Mouse (Mus musculus): ENCODE data around the gene Emsy. TPM values are rescaled to one million over a fixed set of nuclear protein-coding genes. Genes with fewer than 3 reads are reported as not detected.

Emsy gene
- polyA plus RNA-seq, 1 experiment from 2014 or later, result 3.7 TPM

GRCm38 (mm10) chr7:98577461-98577860, 79.1 kb downstream of the Emsy start:
- Histone ChIP-seq H3K4me1 (ENCODE audit: insufficient read depth) (0 out of 2 replicates have a peak, but pooled peaks cover 2% of the 10 kb centered on the region), H3K36me3 (replicated peaks; ENCODE audit: insufficient read depth, low read length) (no peaks in the 10 kb centered on the region), H3K4me3 (ENCODE audit: low read depth, low read length) (no peak overlapping the region), H3K27me3 (ENCODE audit: insufficient read depth, low read length) (no peaks in the 10 kb centered on the region), H3K9ac (replicated peaks) (no peak overlapping the region), H3K4me2 (ENCODE audit: low read depth, low read length) (no peak overlapping the region), H3K27ac (ENCODE audit: low read depth) (no peak overlapping the region), H3K9me3 (ENCODE audit: low read length) (no peaks in the 10 kb centered on the region)
- TF ChIP-seq CTCF (IDR thresholded peaks at IDR 0.05; ENCODE audit: low read depth) (no peak), EP300 (IDR thresholded peaks at IDR 0.05; ENCODE audit: low read depth) (no peak)
- DNase-seq, result no peak
- no peak for ATAC-seq
- 78% methylated on average over 1 of the region's 1 CpGs for WGBS (ENCODE audit: insufficient replicate concordance)

GRCm38 (mm10) chr7:98575651-98576239, 80.8 kb downstream of the Emsy start:
- H3K27me3 ChIP-seq (ENCODE audit: insufficient read depth, low read length), result no peaks in the 10 kb centered on the region
- no peak overlapping the region for H3K27ac ChIP-seq (ENCODE audit: low read depth)
- H3K9me3 ChIP-seq (ENCODE audit: low read length), result no peaks in the 10 kb centered on the region
- no peak overlapping the region for H3K4me3 ChIP-seq (ENCODE audit: low read depth, low read length)
- ATAC-seq, result no peak
- no peak overlapping the region for H3K9ac ChIP-seq (replicated peaks)
- DNase-seq, result no peak
- no peak overlapping the region for H3K4me2 ChIP-seq (ENCODE audit: low read depth, low read length)
- TF ChIP-seq EP300 (IDR thresholded peaks at IDR 0.05; ENCODE audit: low read depth) (no peak), CTCF (IDR thresholded peaks at IDR 0.05; ENCODE audit: low read depth) (no peak)
- peaks cover 4% of the 10 kb centered on the region; the same call in 1 of the 2 replicates for H3K4me1 ChIP-seq (ENCODE audit: insufficient read depth)
- 80% methylated on average over 3 of the region's 3 CpGs for WGBS (ENCODE audit: insufficient replicate concordance)
- no peaks in the 10 kb centered on the region for H3K36me3 ChIP-seq (replicated peaks; ENCODE audit: insufficient read depth, low read length)

GRCm38 (mm10) chr7:98574771-98575191, 81.8 kb downstream of the Emsy start:
- TF ChIP-seq CTCF (IDR thresholded peaks at IDR 0.05; ENCODE audit: low read depth) (no peak), EP300 (IDR thresholded peaks at IDR 0.05; ENCODE audit: low read depth) (no peak)
- H3K9ac ChIP-seq (replicated peaks), result no peak overlapping the region
- H3K4me2 ChIP-seq (ENCODE audit: low read depth, low read length), result no peak overlapping the region
- 59% methylated on average over 2 of the region's 2 CpGs for WGBS (ENCODE audit: insufficient replicate concordance)
- no peaks in the 10 kb centered on the region for H3K36me3 ChIP-seq (replicated peaks; ENCODE audit: insufficient read depth, low read length)
- no peak overlapping the region for H3K4me3 ChIP-seq (ENCODE audit: low read depth, low read length)
- no peaks in the 10 kb centered on the region for H3K27me3 ChIP-seq (ENCODE audit: insufficient read depth, low read length)
- no peaks in the 10 kb centered on the region for H3K9me3 ChIP-seq (ENCODE audit: low read length)
- peaks cover 4% of the 10 kb centered on the region; the same call in 1 of the 2 replicates for H3K4me1 ChIP-seq (ENCODE audit: insufficient read depth)
- ATAC-seq, result no peak
- H3K27ac ChIP-seq (ENCODE audit: low read depth), result peak overlapping the region; percentile 52
- DNase-seq, result no peak

- no peak overlapping the region for H3K9ac ChIP-seq (replicated peaks)
- peak overlapping the region; percentile 52 for H3K27ac ChIP-seq (ENCODE audit: low read depth)
- no peaks in the 10 kb centered on the region for H3K27me3 ChIP-seq (ENCODE audit: insufficient read depth, low read length)
- DNase-seq, result no peak
- TF ChIP-seq EP300 (IDR thresholded peaks at IDR 0.05; ENCODE audit: low read depth), result no peak
- TF ChIP-seq CTCF (IDR thresholded peaks at IDR 0.05; ENCODE audit: low read depth), result no peak
- no peaks in the 10 kb centered on the region for H3K9me3 ChIP-seq (ENCODE audit: low read length)
- H3K36me3 ChIP-seq (replicated peaks; ENCODE audit: insufficient read depth, low read length), result no peaks in the 10 kb centered on the region
- ATAC-seq, result no peak
- H3K4me3 ChIP-seq (ENCODE audit: low read depth, low read length), result no peak overlapping the region
- H3K4me2 ChIP-seq (ENCODE audit: low read depth, low read length), result no peak overlapping the region
- H3K4me1 ChIP-seq (ENCODE audit: insufficient read depth), result peaks cover 4% of the 10 kb centered on the region; the same call in 1 of the 2 replicates
- WGBS (ENCODE audit: insufficient replicate concordance), result 73% methylated on average over 7 of the region's 7 CpGs
Observed at GRCm38 (mm10) chr7:98574271-98574670, 82.3 kb downstream of the Emsy start.

- no peaks in the 10 kb centered on the region for H3K9me3 ChIP-seq (ENCODE audit: low read length)
- no peak overlapping the region for H3K4me3 ChIP-seq (ENCODE audit: low read depth, low read length)
- WGBS (ENCODE audit: insufficient replicate concordance), result 38% methylated on average over 10 of the region's 10 CpGs
- no peaks in the 10 kb centered on the region for H3K36me3 ChIP-seq (replicated peaks; ENCODE audit: insufficient read depth, low read length)
- H3K9ac ChIP-seq (replicated peaks), result no peak overlapping the region
- peaks cover 4% of the 10 kb centered on the region; the same call in 1 of the 2 replicates for H3K4me1 ChIP-seq (ENCODE audit: insufficient read depth)
- H3K27me3 ChIP-seq (ENCODE audit: insufficient read depth, low read length), result no peaks in the 10 kb centered on the region
- ATAC-seq, result peak; percentile 56
- DNase-seq, result peak; percentile 31
- H3K27ac ChIP-seq (ENCODE audit: low read depth), result peak overlapping the region; percentile 73
- H3K4me2 ChIP-seq (ENCODE audit: low read depth, low read length), result no peak overlapping the region
- TF ChIP-seq CTCF (IDR thresholded peaks at IDR 0.05; ENCODE audit: low read depth) (no peak), EP300 (IDR thresholded peaks at IDR 0.05; ENCODE audit: low read depth) (0 out of 2 replicates have a peak, but pooled peaks have one; percentile 30)
Observed at GRCm38 (mm10) chr7:98573231-98573781, 83.3 kb downstream of the Emsy start.

GRCm38 (mm10) chr7:98572223-98572868, 84.2 kb downstream of the Emsy start:
- no peak overlapping the region for H3K9ac ChIP-seq (replicated peaks)
- TF ChIP-seq CTCF (IDR thresholded peaks at IDR 0.05; ENCODE audit: low read depth), result no peak
- TF ChIP-seq EP300 (IDR thresholded peaks at IDR 0.05; ENCODE audit: low read depth), result peak; percentile 65; the same call in 1 of the 2 replicates
- peaks cover 4% of the 10 kb centered on the region; the same call in 1 of the 2 replicates for H3K4me1 ChIP-seq (ENCODE audit: insufficient read depth)
- WGBS (ENCODE audit: insufficient replicate concordance), result 42% methylated on average over 10 of the region's 10 CpGs
- peak; percentile 27 for DNase-seq
- H3K27me3 ChIP-seq (ENCODE audit: insufficient read depth, low read length), result no peaks in the 10 kb centered on the region
- peak; percentile 71 for ATAC-seq
- H3K27ac ChIP-seq (ENCODE audit: low read depth), result peak overlapping the region; percentile 73
- no peak overlapping the region for H3K4me3 ChIP-seq (ENCODE audit: low read depth, low read length)
- no peaks in the 10 kb centered on the region for H3K9me3 ChIP-seq (ENCODE audit: low read length)
- no peaks in the 10 kb centered on the region for H3K36me3 ChIP-seq (replicated peaks; ENCODE audit: insufficient read depth, low read length)
- H3K4me2 ChIP-seq (ENCODE audit: low read depth, low read length), result no peak overlapping the region
